Mouse (Mus musculus) left cerebral cortex, postnatal 14 days (tissue): ENCODE data around the gene Tbc1d9. TPM values are rescaled to one million over a fixed set of nuclear protein-coding genes. Genes with fewer than 3 reads are reported as not detected.

ENCODE experiments used
- DNase-seq, 2 experiments: peaks; one replicate each; pipeline ENCODE4 v3.0.0; 2021 to 2022; ENCODE audit warnings: low spot score in 2 of 2, mixed read lengths in 1 of 2
- intact Hi-C: fragments of 180-260 bp; cut with DNase I; formaldehyde crosslinking; loops from one replicate; pipeline ENCODE4 v1.15.1; 2025
- total RNA-seq, 2 experiments: library from RNA; stranded (reverse); gene quantifications; 2 replicates each; pipeline ENCODE4 v1.2.3; 2021

The Tbc1d9 gene
- total RNA-seq, 2 experiments from 2014 or later: 102 to 107 TPM

DNA sequence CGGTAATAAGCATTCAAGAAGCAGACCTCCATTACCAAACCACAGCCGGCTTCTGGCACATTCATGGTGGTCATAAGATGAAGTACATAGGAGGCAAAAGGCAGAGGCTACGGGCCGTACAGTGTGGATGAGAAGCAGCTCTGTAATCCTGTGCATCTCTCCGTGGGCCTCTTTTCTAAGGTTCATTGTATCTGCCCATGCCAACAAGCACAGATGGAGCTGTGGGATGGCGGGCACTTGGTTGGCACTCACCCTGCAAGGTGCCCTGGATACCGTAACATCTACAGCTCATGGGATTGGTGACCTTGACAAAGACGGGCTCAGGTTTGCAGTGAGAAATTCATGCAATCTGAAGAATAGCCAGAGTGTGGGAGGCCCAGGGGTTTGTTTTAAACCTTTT, 54.2 kb downstream of the Tbc1d9 start:
- intact Hi-C loops: no loop called here
- no peak for DNase-seq

DNA sequence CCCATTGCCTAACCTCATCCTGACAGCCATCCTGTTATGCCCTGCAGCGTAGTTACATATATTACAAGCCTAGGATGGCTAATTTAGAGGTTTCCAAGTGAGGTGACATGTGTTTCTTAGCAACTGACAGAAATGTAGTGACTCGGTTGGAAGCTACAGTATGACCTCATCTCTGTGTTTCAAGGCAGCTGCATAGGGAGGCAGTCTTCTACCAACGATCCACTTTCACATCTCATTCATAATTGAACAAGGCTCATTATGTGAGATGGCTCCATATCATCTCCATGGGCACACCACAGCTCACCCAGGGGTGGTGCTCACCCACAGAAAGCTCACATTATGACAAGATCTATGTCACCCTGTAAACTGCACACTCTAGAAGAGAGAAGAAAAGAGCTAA, 55.6 kb downstream of the Tbc1d9 start:
- intact Hi-C loops: no loop called here
- peak in 1 of 2 experiments; percentile 39 for DNase-seq

DNA sequence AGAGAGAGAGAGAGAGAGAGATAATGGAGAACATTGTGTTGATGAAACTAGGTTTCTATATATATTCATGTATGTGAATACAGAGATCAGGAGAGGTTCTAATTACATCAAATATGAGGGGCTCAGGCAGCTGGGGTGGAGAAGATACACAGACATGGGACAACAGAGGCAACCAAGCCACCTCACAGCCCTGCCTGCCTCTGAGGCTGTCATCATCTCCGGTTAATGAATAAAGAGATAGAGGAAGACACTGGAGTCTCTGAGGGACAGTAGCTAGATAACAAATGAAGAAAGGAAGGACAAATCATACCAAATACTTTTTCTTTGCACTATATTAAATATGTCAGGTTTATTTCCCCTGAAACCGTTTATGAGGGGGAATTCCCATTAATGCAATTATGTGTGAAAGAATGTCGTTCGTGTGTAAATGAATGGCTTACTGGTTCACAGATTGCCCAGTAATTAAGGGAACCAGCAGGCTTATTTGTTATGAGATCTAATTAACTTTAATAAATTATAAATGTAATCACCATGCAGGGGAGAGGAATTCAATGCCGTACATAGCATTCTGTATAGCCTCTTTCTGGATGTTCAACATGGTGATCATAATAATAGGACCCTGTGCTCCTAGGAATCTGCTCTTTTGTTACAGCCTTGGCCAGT, 59.7 kb downstream of the Tbc1d9 start:
- no peak for DNase-seq
- intact Hi-C loops: no loop called here

DNA sequence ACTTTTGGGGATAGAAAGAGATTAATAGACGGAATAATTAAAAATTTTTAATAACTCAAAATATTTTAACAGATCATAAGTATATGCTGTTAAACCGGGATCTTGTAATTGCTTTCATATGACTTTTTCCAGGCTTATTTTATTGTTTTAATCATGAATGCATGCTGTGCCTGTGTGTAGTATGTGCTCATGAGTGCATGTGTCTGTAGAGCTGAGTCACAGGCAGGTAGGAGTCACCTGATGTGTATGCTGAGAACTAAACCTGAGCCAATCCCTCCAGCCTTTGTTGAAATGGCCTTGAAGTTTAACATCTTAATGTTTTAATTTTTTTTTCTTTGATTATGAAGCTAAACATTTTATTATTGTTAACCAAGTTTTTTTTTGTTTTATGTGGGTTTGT, 60.4 kb downstream of the Tbc1d9 start:
- DNase-seq: no peak
- intact Hi-C loops: no loop called here

DNA sequence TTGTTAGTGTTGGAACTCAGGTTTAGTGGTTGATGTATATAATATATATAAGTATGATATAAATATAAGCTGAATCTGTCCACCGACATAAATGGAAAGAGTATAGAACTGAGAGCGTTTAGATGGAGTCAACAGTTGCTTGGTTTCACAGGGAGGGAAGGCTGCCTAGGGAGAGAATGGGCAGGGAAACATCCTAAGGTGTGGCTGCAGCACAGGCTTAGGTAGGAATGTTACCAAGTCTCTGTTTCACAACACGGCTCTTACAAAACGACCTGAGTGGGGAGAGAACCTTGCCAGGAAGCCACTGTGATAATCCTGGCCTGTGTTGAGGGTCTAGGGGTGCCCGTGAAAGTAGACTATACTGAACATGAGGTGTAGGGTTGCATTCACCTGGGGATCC, 62.2 kb downstream of the Tbc1d9 start:
- intact Hi-C loops: no loop called here
- no peak for DNase-seq

DNA sequence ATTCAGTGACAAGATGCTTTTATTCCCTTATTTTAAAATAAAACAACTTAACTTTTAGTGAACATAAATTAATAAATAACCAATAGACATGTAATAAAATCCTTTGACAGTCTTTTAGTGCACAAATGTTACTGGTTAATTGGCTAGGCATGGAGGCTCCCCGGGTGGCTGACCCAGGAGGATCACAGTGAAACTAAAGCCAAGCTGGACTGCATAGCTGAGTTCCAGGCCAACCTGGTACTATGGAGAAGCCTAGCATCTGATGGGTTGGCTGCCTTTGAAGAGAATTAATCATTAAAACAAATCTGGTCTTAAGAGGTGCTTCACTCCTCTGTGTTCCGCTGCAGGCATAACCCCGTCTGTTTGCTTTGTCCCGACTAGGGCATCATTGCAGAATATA, 67.9 kb downstream of the Tbc1d9 start:
- intact Hi-C loops: no loop called here

DNA sequence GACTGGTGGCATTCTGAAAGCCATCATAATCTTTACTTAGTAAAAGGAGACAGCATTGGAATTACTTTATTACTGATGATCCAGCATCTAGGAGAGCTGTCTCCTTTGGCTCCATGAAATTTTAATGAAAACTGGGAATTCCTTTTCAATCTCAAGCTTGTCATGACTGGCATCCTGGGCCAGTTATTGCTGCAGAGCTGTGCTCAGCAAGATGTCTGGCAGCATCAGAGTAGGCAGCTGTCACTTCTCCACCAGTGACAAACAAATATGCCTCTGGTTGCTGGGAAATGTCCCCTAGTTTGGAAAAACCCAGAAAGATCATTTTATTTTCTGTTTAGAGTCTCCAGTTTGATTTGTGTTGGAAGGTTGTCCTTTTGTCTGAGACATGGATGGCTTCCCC, 74.2 kb downstream of the Tbc1d9 start:
- DNase-seq: no peak
- intact Hi-C loops: no loop called here

More for the DNA sequence above, 67.9 kb downstream of the Tbc1d9 start:
- DNase-seq: no peak

DNA sequence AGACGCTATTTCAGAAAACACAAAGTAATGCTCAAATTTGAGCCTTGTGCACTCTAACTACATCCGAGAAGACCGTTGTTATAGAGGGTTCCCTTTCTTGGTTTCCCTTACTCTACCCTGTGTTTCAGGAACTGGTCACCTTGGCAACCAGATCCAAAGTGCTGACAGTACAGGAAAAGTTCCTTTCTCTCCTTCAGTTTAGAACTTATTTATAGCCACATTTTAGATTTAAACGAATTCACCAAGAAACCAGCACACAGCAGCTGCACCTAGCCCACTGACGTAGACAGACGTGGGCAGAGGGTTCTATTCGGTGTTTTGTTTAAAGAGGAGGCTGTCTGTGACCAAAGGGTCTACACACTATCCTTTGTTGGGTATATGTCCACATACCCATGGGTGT, 79.0 kb downstream of the Tbc1d9 start:
- peak; percentile 63 to 82 for DNase-seq
- intact Hi-C loops: no loop called here

DNA sequence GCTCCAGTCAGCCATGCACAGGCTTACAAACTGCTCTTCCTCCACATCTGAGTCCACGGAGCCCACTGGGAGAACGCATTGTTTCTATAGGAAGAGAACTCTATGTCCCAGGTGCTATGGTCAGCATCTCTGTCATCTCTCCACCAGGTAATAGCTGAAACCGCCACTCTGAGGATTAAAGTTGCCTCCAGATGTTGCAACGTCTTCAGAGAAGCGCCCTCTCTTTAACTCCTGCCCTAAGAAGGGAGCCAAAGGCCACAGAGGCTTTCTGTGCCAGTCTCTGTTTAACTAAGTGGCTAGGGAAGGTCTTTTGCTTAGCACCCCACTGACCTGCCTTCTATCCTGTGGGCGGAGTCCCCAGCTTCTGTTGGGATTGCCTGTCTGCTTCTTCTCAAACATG, 85.7 kb downstream of the Tbc1d9 start:
- DNase-seq: no peak
- intact Hi-C loops: no loop called here

DNA sequence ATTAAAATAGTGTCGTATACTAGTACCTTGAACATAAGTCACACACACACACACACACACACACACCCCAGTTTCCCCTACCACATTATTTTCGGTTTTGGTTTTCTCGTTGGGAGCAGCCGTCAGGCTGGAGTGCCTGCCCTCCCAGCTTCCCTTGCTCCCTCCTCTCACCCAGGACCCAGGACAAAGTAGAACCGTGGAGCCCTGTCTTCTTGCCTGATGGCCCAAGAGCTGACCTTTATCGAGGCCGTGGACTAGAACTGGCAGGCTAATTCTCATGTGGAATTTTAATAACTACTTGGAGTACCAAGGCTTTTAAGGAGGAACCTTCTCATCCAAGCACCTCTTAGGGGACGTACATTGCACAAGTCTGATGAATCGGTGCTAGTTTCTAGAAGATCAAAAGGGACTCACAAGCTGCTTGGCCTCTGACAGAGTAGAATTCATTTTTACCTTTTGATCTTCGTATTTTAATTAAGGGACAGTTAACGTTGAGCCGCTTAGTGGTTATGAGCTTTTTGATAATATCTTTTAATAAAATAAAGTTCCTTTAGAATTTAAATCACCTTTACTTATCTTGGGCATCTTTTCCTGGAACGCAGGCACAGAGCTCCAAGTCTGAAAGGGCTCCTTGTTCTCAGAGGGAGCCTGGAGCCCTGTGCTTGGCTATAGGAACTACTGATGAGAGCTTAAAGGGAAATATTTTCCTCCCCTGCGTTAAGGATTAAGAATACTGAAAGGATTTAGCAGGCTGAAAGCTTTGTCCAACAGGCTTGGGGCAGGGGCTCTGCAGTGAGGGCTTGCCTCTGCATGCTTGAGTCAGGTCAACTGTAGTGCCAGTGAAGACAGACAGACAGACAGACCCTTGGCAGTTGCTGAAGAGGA, 86.5 kb downstream of the Tbc1d9 start:
- DNase-seq: no peak
- intact Hi-C loops: no loop called here

DNA sequence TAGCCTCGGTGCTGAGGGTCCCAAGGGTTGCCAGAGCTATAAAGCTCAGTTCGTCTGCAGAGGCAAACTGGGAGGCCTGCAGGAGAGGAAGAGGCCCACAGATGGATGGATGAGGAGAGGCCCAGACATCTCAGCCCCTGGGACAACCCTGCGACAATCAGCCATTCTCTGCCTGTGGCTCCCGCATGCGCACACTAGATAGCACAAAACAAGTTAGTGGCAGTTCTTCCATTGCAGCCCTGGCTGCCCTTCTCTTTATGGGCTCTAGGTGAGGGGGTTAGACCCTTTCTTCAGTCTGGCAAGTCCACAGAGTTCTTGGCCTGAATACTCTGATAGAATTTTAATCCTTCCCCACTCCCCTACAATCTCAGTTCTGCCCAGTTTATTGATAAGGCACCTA, 87.6 kb downstream of the Tbc1d9 start:
- no peak for DNase-seq
- intact Hi-C loops: no loop called here

DNA sequence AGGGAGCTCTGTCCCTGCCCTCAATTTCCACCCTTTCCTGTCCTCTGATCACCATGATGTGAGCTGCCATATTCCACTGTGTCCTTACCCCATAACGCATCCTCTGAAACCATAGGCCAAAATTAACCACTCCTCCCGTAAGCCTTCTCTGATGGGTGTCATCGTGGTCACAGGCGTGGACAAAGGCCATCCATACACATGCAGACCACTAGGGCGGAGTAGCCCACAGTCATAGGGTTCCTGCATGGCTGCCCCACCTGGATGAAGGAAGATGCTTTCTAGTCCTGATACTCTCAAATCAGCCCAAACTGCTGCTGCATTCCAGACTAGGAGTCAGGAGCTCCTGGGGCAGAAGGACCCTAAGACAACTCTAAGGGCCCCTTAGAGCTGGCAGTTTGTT, 92.5 kb downstream of the Tbc1d9 start:
- DNase-seq: no peak
- intact Hi-C loops: no loop called here

DNA sequence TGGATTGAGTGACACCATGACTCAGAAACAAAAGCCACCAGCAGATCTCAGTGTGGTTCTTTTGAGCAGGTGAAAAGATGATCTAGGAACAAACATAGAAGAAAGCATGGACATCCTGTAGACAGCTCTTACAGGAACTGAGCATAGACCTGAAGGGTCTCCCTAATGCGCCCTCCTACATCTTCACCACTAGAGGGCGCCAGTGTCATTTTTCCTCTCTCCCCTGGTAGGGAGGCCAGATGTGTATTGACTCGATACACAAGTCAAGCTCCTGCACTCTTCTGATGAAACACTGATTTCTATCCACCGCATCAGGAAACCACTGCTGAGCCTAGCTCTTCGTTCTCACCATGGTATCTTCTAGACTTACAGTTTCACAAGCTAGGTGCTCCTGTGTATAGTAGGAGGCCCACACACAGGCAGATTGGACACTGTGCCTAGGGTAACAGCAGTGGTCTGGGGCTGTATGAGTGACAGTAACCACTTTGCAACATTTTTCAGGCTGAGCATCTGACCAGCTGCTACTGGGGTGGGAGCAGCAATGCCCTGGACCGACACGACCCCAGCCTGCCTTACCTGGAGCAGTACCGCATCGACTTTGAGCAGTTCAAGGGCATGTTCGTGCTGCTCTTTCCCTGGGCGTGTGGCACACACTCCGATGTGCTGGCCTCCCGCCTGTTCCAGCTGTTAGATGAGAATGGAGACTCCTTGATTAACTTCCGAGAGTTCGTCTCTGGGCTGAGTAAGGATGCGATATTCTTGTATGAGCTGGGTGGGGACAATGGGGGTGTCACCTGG, 95.5 kb downstream of the Tbc1d9 start:
- DNase-seq: peak; percentile 42 to 64
- intact Hi-C loops: no loop called here

DNA sequence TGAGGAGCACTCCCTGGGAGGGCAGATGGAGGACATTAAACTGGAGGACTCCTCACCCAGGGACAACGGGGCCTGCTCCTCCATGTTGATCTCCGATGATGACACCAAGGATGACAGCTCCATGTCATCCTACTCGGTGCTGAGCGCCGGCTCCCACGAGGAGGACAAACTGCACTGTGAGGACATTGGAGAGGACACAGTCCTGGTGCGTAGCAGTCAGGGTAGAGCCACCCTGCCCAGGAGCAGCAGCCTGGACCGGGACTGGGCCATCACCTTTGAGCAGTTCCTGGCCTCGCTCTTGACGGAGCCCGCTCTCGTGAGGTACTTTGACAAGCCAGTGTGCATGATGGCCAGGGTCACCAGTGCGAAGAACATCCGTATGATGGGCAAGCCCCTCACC, 106.0 kb downstream of the Tbc1d9 start:
- no peak for DNase-seq
- intact Hi-C loops: no loop called here

DNA sequence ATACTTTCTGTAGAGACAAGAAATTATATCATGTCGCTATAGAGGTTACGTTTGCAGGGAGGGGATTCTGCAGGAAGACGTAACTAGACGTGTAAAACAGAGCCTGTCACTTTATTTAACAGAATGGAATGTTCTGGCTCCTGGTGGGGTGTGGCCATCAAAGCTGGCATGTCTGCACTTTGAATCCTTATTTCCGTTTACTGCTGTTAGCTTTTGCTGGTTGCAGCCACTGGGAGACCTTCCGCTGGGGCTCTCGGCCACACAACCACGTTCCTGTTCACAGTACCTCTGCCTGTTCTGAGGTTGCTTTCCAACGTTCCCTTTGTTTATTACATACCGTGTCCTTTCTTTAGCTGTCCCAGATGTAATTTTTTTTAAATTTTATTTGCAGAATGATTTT, 107.3 kb downstream of the Tbc1d9 start:
- intact Hi-C loops: no loop called here

DNA sequence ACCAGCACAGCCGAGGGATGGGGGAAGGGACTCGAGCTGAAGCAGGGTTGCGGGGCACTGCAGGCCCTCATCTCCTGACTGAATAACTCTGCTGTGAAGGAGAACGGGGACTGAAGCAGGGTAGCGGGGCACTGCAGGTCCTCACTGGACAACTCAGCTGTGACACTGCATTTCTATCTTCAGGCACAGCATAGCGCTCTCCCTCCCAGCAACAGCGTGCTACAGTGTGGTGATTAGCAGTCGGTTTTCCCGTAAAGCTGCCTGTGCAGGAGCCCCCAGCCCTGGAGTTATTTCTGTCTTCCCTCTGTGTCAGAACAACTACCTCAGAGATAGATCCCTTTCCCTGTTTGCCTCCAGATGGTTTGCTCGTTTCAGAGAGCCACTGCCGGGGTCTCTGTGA, 109.3 kb downstream of the Tbc1d9 start:
- intact Hi-C loops: no loop called here
- DNase-seq: no peak

More for the DNA sequence above, 107.3 kb downstream of the Tbc1d9 start:
- no peak for DNase-seq

DNA sequence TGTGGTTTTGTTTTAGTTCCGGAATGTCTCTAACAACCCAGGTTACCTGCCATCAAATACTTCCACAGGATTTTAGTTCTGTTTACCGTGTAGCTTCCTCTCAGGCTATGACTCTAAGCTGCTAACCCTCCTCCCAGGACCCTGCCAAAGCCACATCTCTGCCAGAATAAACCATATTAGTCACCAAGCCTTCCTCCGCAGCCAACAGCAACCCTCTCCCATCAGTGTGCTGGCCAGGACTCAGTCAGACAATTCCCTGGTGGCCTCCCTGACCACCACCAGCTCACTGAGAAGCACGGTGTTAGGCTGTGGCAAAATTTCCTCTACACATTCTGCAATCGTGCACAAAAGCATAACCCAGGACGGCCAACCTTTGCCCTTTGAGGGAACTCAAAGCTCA, 113.3 kb downstream of the Tbc1d9 start:
- intact Hi-C loops: no loop called here
- DNase-seq: no peak

DNA sequence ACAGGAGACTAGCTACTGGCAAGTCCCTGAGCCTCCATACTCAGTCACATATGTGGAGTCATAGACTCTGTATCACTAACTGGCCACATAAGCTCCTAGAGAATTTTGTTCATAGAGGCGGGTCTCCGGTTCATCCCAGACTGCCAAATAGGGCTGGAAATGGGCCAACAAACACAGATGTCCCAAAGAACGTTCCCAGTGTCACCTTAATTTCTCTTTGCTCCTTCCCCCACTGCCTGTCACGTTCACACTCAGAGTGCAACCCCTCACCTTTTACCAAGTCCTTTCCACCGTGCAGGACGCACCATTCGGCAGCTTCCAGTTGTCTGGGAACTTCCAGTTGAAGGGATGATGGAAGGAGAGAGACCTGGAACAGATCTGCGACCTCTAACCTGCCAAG, 120.2 kb downstream of the Tbc1d9 start:
- intact Hi-C loops: no loop called here
- no peak for DNase-seq

DNA sequence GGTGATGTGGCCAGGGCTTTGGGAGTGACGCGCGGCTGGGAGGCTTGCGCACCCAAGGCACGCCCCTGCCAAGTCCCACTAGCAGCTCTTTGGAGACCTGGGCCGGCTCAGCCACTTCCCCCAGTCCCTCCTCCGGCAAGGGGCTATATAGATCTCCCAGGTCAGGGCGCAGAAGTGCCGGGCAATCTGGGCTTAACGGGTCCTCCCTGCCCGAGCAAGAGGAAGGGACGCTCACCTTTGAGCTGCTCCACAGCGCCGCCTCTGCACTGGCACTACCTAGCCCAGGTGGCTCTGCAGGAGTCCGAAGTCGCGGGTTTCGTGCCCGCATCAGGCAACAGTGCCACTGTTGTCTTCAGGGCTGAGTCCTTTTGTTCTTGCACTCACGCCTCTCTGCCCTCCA, 125.0 kb downstream of the Tbc1d9 start, which contains the start of gene Ucp1:
Gene Ucp1, plus strand, starts transcription at position 177 of the 400 bp plus-strand sequence.
- no peak for DNase-seq
- intact Hi-C loops: no loop called here

DNA sequence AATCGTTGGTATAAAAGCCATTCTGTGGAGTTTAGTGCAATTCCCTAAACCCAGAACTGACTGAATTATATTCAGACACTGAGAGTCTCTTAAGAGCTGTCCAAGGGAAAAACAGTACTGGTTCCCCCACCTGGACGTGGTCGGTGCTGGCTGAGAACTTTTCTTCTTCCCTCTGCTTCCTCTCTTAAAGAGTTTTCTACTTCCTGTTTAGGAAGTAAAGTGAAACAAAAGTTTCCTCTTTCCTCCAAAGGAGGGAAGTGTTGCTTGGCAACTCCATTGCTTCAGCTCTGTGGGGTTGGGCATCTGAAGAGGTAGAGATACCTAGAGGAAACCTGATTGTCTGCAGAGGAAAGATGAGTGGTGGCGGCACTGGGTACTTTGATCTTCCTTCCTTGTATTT, 132.2 kb downstream of the Tbc1d9 start:
- intact Hi-C loops: no loop called here
- no peak for DNase-seq
